In the genomic region with DNA sequence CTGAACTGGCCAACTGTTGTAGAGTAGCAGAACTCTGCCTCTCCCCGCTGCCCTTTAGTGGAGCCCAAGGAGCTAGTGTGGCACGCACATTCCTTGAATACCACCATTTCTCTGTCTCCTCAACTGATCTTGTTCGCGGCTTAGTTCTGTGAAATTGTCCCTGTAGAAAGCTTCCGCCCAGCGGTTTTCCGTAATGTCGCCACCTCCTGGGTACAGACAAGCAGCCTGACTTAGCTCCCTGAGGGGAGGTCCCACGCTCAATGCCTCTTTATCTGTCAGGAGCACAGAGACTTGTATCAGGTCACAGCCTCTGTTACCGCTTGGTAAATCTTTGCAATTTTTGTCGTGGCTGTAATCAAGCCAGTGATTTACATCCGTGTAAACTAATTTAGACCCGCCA, we compare ENCODE assay signal across 9 mouse cellular contexts.
DNase-seq lines count a peak whose midpoint lies in the region; ATAC-seq and TF ChIP-seq lines count a peak whose summit lies in the region.
"Had no signal": no experiment of that assay in that cellular context is flagged by ENCODE, and none has a peak within 500 bp of the region (broad histone marks: within the 10 kb centered on the region; RNA-seq: fewer than 3 reads in every experiment).

No protein-coding gene starts in this region.

- H3K9me3 ChIP-seq in kidney, postnatal 0 days (replicated peaks; ENCODE audit: low read length), result no peaks in the 10 kb centered on the region
- no peaks in the 10 kb centered on the region for H3K9me3 ChIP-seq in forebrain, embryonic 14.5 days (replicated peaks; ENCODE audit: control insufficient read depth, low read length)
- H3K9me3 ChIP-seq: megakaryocyte, embryonic 14.5 days had no signal

- no peak overlapping the region for H3K4me2 ChIP-seq in kidney, postnatal 0 days (ENCODE audit: low read length)
- no peak overlapping the region for H3K4me2 ChIP-seq in forebrain, embryonic 14.5 days (ENCODE audit: low read length)

- H3K36me3 ChIP-seq in kidney, postnatal 0 days (ENCODE audit: insufficient read depth, low read length), result no peaks in the 10 kb centered on the region
- H3K36me3 ChIP-seq in forebrain, embryonic 14.5 days (ENCODE audit: control insufficient read depth, insufficient read depth, low read length), result no peaks in the 10 kb centered on the region

- ATAC-seq in kidney, postnatal 0 days (replicated peaks; ENCODE audit: low FRiP score, low read depth), result peak; percentile 30; the same call in 1 of the 2 replicates
- 0 out of 2 replicates have a peak, but pooled peaks have one; percentile 37 for ATAC-seq in common myeloid progenitor, adult 5-6 weeks (replicated peaks; ENCODE audit: low read depth, poor library complexity, severe bottlenecking)
- 0 out of 2 replicates have a peak, but pooled peaks have one; percentile 33 for ATAC-seq in forebrain, embryonic 14.5 days

- H3K9ac ChIP-seq in kidney, postnatal 0 days (ENCODE audit: low read depth, low read length), result no peak overlapping the region
- no peak overlapping the region for H3K9ac ChIP-seq in forebrain, embryonic 14.5 days (ENCODE audit: low read length)

- DNase-seq in kidney, postnatal 0 days (ENCODE audit: low spot score), result peak; percentile 76
- no peak for DNase-seq in kidney, postnatal 36 days
- peak; percentile 62 for DNase-seq in forebrain, embryonic 14.5 days (ENCODE audit: low spot score)
- DNase-seq in neural tube, embryonic 10.5 days (ENCODE audit: extremely low spot score, low spot score), result peak; percentile 25
- no peak for DNase-seq in frontal cortex, postnatal 10 days (ENCODE audit: low spot score in 2 of 2)
- DNase-seq in right cerebral cortex, postnatal 25 days, result no peak
- no peak for DNase-seq in cerebellum, adult 8-10 months

- WGBS in kidney, postnatal 0 days, result 28% methylated on average over 13 of the region's 13 CpGs
- 27% methylated on average over 13 of the region's 13 CpGs for WGBS in forebrain, embryonic 14.5 days

- peak; percentile 67 for TF ChIP-seq CTCF in kidney, postnatal 0 days (IDR thresholded peaks at IDR 0.05; ENCODE audit: low read depth)

- H3K4me1 ChIP-seq in kidney, postnatal 0 days (replicated peaks; ENCODE audit: insufficient read depth, low read length), result no peaks in the 10 kb centered on the region
- H3K4me1 ChIP-seq in forebrain, embryonic 14.5 days (ENCODE audit: control insufficient read depth, insufficient read depth, low read length), result peaks cover 2% of the 10 kb centered on the region; the same call in 1 of the 2 replicates

- no peaks in the 10 kb centered on the region for H3K27me3 ChIP-seq in kidney, postnatal 0 days (ENCODE audit: insufficient read depth, low read length)
- H3K27me3 ChIP-seq in forebrain, embryonic 14.5 days (replicated peaks; ENCODE audit: control insufficient read depth, insufficient read depth, low read length), result no peaks in the 10 kb centered on the region
- H3K27me3 ChIP-seq: megakaryocyte, embryonic 14.5 days had no signal

- no peak overlapping the region for H3K4me3 ChIP-seq in kidney, postnatal 0 days (replicated peaks; ENCODE audit: low read depth, low read length)
- no peak overlapping the region for H3K4me3 ChIP-seq in forebrain, embryonic 14.5 days (ENCODE audit: low read depth, low read length)
- H3K4me3 ChIP-seq: megakaryocyte, embryonic 14.5 days had no signal

- H3K27ac ChIP-seq in kidney, postnatal 0 days, result no peak overlapping the region
- H3K27ac ChIP-seq in forebrain, embryonic 14.5 days (ENCODE audit: low read depth, low read length), result no peak overlapping the region

Comparison
In these comparisons a context has a peak if more than half of its experiments do, and no peak if none do; other contexts are left out.
1. DNase-seq: peak in kidney, postnatal 0 days (single experiment), forebrain, embryonic 14.5 days (single experiment) and neural tube, embryonic 10.5 days (single experiment); none in kidney, postnatal 36 days (0 of 2), frontal cortex, postnatal 10 days (0 of 2), right cerebral cortex, postnatal 25 days (single experiment) and cerebellum, adult 8-10 months (single experiment).
2. Peak in every context shown above with its lines, with median percentiles within 50 percentile points of each other: ATAC-seq.